Mouse (Mus musculus): Measurements from ENCODE around the gene Cd55b. TPM values are rescaled to one million over a fixed set of nuclear protein-coding genes. Genes with fewer than 3 reads are reported as not detected.
A peak's percentile ranks its signal among the peaks of the same experiment; 100 is the strongest.
"Not testable (repeated sequence)": the region's sequence is repeated elsewhere in the genome, so short reads cannot be mapped to it uniquely, and the experiment has no call there.

Cd55b gene
- not detected in 2 replicates for polyA plus RNA-seq (2016; fragmentation: Nextera tagmentation; extraction: Ambion mirVana)

DNA sequence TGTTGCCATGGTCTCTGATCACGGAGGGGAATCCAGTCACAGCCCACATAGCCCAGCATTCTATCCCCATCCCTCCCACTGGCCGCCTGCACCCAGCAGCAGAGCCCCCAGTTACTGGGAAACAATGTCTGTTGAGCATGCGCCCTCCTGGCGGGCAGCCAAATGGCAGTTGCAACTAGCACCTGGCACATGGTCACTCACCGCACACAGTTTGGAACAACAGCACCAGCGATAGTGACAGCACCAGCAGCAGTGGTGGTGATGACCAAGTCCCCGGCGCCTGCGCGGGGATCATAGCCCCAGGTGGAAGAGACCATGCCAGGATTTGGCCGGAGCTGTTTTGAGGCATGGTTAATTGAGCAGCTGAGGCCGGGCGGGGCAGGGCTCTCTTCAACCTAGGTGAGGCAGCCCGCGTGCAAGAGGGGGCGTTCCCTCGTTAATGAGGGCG is at the start of gene Cd55b:
Gene Cd55b (minus strand): TSS at position 346 of the 448 bp plus-strand sequence.
- no peak within 1 kb of the TSS for H3K9ac ChIP-seq (replicated peaks)
- no peaks in the 10 kb centered on the region for H3K27me3 ChIP-seq
- no peaks in the 10 kb centered on the region for H3K9me3 ChIP-seq
- H3K27ac ChIP-seq, result no peak within 1 kb of the TSS
- H3K4me2 ChIP-seq, result no peak within 1 kb of the TSS; the same call in 1 of the 2 replicates
- peaks cover 5% of the 10 kb centered on the region; the same call in 1 of the 2 replicates for H3K4me1 ChIP-seq (replicated peaks)
- ATAC-seq (ENCODE audit: insufficient number of reproducible peaks, insufficient read depth, low FRiP score, low TSS enrichment, low read depth), result 0 out of 2 replicates have a peak, but pooled peaks have one; percentile 52
- no peak within 1 kb of the TSS for H3K4me3 ChIP-seq (replicated peaks)
- H3K36me3 ChIP-seq, result no peaks in the 10 kb centered on the region
- 53% methylated on average over 18 of the region's 18 CpGs for WGBS

DNA sequence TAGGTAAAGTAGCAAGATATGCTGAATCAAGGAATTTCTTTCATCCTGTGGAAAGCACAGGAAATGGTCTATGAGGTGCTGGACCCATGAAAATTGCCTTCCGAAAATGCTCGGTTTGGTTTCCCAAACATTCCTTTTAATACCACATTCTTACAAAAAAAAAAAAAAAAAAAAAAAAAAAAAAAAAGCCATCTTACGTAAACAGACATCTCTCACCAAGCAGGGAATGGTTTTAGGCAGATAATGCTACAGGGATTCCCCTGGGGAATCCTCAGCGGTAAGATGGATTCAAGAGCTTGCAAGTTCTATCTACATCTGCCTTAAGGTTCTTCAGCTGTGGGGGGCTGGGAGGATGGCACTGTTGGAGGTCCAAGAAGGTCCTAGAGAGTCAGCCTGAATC is 47.3 kb upstream of the Cd55b start:
- H3K4me2 ChIP-seq, result no peak overlapping the region
- H3K9ac ChIP-seq (replicated peaks), result no peak overlapping the region
- ATAC-seq (ENCODE audit: insufficient number of reproducible peaks, insufficient read depth, low FRiP score, low TSS enrichment, low read depth), result no peak
- H3K4me3 ChIP-seq (replicated peaks), result no peak overlapping the region
- H3K9me3 ChIP-seq, result no peaks in the 10 kb centered on the region
- no peaks in the 10 kb centered on the region for H3K27me3 ChIP-seq
- no peaks in the 10 kb centered on the region for H3K36me3 ChIP-seq
- H3K4me1 ChIP-seq (replicated peaks), result no peaks in the 10 kb centered on the region
- 88% methylated on average over 4 of the region's 4 CpGs for WGBS
- no peak overlapping the region for H3K27ac ChIP-seq

- WGBS, result 81% methylated on average over 2 of the region's 2 CpGs
- no peak for ATAC-seq (ENCODE audit: insufficient number of reproducible peaks, insufficient read depth, low FRiP score, low TSS enrichment, low read depth)
- H3K4me1 ChIP-seq (replicated peaks), result no peaks in the 10 kb centered on the region
These were observed 44.6 kb upstream of the Cd55b start for GRCm38 (mm10) chr1:130467453-130467852.

GRCm38 (mm10) chr1:130464173-130464572 is 41.4 kb upstream of the Cd55b start:
- Histone ChIP-seq H3K27me3 (0 out of 2 replicates have a peak, but pooled peaks cover 3% of the 10 kb centered on the region), H3K4me3 (replicated peaks) (no peak overlapping the region), H3K36me3 (no peaks in the 10 kb centered on the region), H3K27ac (no peak overlapping the region), H3K4me1 (replicated peaks) (no peaks in the 10 kb centered on the region), H3K4me2 (no peak overlapping the region), H3K9me3 (no peaks in the 10 kb centered on the region), H3K9ac (replicated peaks) (no peak overlapping the region)
- no peak for ATAC-seq (ENCODE audit: insufficient number of reproducible peaks, insufficient read depth, low FRiP score, low TSS enrichment, low read depth)

More at GRCm38 (mm10) chr1:130467453-130467852, 44.6 kb upstream of the Cd55b start:
- Histone ChIP-seq H3K9me3 (no peaks in the 10 kb centered on the region), H3K36me3 (no peaks in the 10 kb centered on the region), H3K4me2 (no peak overlapping the region), H3K9ac (replicated peaks) (no peak overlapping the region), H3K4me3 (replicated peaks) (no peak overlapping the region), H3K27ac (no peak overlapping the region), H3K27me3 (0 out of 2 replicates have a peak, but pooled peaks cover 3% of the 10 kb centered on the region)

- peak; percentile 77; the same call in 1 of the 2 replicates for ATAC-seq (ENCODE audit: insufficient number of reproducible peaks, insufficient read depth, low FRiP score, low TSS enrichment, low read depth)
- H3K36me3 ChIP-seq, result no peaks in the 10 kb centered on the region
- H3K27ac ChIP-seq, result no peak overlapping the region
- peak overlapping the region; percentile 58 for H3K9ac ChIP-seq (replicated peaks)
- 0 out of 2 replicates have a peak, but pooled peaks cover 3% of the 10 kb centered on the region for H3K27me3 ChIP-seq
- peak overlapping the region; percentile 60 for H3K4me3 ChIP-seq (replicated peaks)
- 9% methylated on average over 4 of the region's 4 CpGs for WGBS
- H3K9me3 ChIP-seq, result no peaks in the 10 kb centered on the region
- H3K4me1 ChIP-seq (replicated peaks), result no peaks in the 10 kb centered on the region
- H3K4me2 ChIP-seq, result peak overlapping the region; percentile 86
These were observed 40.1 kb upstream of the Cd55b start for GRCm38 (mm10) chr1:130462867-130463266.

DNA sequence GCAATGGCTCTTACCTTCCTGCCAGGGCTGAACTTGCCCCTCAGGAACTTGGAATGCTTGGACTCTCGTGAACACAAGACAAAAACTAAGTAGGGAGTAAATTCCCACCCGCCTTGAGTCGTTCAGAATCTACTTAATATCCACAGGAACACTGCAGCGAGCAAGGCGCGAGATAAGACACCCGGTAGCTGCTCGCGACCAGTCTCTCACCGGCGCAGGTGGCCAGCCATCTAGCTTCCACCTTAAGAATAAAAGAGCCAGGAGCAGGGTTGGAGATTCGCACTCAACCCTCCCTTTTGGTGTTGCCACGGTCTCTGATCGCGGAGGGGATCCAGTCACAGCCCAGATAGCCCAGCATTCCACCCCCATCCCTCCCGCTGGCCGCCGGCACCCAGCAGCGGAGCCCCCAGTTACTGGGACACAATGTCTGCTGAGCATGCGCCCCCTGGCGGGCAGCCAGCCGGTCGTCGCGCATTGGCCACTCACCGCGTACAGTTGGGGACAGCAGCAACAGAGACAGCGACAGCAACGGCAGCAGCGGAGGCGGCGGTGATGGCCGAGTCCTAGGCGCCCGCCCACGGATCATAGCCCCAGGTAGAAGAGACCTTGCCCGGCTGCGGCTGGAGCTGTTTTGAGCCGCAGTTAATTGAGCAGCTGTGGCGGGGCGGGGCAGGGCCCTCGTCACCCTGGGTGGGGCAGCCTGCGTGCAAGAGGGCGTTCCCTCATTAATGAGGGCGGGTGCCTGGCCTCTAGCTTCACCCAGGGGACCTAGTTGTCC is 39.5 kb upstream of the Cd55b start, which contains the start of gene Cd55:
Gene Cd55 (minus strand): TSS at position 661 of the 778 bp plus-strand sequence.
- no peak within 1 kb of the TSS for H3K27ac ChIP-seq
- peak within 1 kb of the TSS; percentile 86 for H3K4me2 ChIP-seq
- peak within 1 kb of the TSS; percentile 60 for H3K4me3 ChIP-seq (replicated peaks)
- WGBS, result under 1% methylated on average over 45 of the region's 45 CpGs
- 0 out of 2 replicates have a peak, but pooled peaks cover 3% of the 10 kb centered on the region for H3K27me3 ChIP-seq
- no peaks in the 10 kb centered on the region for H3K4me1 ChIP-seq (replicated peaks)
- no peaks in the 10 kb centered on the region for H3K36me3 ChIP-seq
- peak within 1 kb of the TSS; percentile 58 for H3K9ac ChIP-seq (replicated peaks)
- peak; percentile 92 for ATAC-seq (ENCODE audit: insufficient number of reproducible peaks, insufficient read depth, low FRiP score, low TSS enrichment, low read depth)
- no peaks in the 10 kb centered on the region for H3K9me3 ChIP-seq

DNA sequence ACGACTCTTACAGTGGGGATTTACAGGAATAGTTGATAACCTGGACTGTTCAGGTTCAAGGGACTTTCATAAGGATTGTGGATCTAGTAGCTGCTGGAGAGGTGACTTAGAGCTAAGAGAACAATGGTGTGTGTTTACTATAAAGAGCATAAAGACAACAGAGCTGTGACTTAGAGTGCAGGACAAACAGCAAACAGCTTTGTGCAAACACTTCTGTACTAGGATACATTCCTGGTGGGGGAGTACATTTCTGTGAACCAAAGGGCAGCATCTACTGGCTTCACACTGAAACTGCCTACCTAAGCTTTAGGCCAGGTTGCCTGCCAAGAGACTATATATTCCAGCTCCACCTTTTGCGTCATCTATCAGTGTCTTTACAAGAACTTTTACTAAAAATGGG is 32.3 kb upstream of the Cd55b start:
- Histone ChIP-seq H3K9ac (replicated peaks) (no peak overlapping the region), H3K4me3 (replicated peaks) (no peak overlapping the region), H3K9me3 (no peaks in the 10 kb centered on the region), H3K27ac (no peak overlapping the region), H3K36me3 (no peaks in the 10 kb centered on the region), H3K4me2 (no peak overlapping the region), H3K4me1 (replicated peaks) (no peaks in the 10 kb centered on the region), H3K27me3 (no peaks in the 10 kb centered on the region)
- WGBS, result 85% methylated on average over 2 of the region's 2 CpGs
- ATAC-seq (ENCODE audit: insufficient number of reproducible peaks, insufficient read depth, low FRiP score, low TSS enrichment, low read depth), result no peak

- H3K27me3 ChIP-seq; H3K4me1 ChIP-seq (replicated peaks); H3K9me3 ChIP-seq; H3K4me3 ChIP-seq (replicated peaks); H3K36me3 ChIP-seq; H3K4me2 ChIP-seq; H3K9ac ChIP-seq (replicated peaks); ATAC-seq (ENCODE audit: insufficient number of reproducible peaks, insufficient read depth, low FRiP score, low TSS enrichment, low read depth); H3K27ac ChIP-seq: not testable (repeated sequence)
- 49% methylated on average over 1 of the region's 1 CpGs for WGBS
These were observed 20.1 kb upstream of the Cd55b start for GRCm38 (mm10) chr1:130442930-130443329.

DNA sequence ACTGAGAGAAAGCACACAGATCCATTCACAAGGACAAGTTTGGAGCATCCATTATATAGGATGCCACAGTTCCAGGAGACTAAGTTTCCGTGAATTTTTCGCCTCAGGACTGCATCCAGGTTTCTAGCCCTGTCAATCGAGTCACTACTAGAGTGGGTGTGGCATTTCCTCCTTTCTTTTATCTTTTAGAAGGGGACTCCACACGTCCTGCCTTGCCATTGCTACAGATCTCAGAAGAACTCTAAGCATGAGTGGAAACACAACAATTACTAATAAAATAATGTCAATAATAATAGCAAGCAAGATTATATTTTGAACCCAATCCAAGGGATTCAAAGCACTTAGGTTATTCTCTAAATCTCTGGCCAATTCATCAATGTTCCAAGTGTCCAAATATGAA is 8.1 kb upstream of the Cd55b start:
- ATAC-seq (ENCODE audit: insufficient number of reproducible peaks, insufficient read depth, low FRiP score, low TSS enrichment, low read depth), result no peak
- Histone ChIP-seq H3K9me3 (0 out of 2 replicates have a peak, but pooled peaks cover 4% of the 10 kb centered on the region), H3K4me3 (replicated peaks) (no peak overlapping the region), H3K4me2 (no peak overlapping the region), H3K36me3 (no peaks in the 10 kb centered on the region), H3K9ac (replicated peaks) (no peak overlapping the region), H3K27ac (no peak overlapping the region), H3K27me3 (no peaks in the 10 kb centered on the region), H3K4me1 (replicated peaks) (no peaks in the 10 kb centered on the region)
- WGBS, result 77% methylated on average over 4 of the region's 4 CpGs

- H3K4me1 ChIP-seq (replicated peaks); H3K4me2 ChIP-seq; H3K27ac ChIP-seq; H3K9ac ChIP-seq (replicated peaks); H3K4me3 ChIP-seq (replicated peaks); H3K36me3 ChIP-seq; H3K9me3 ChIP-seq; ATAC-seq (ENCODE audit: insufficient number of reproducible peaks, insufficient read depth, low FRiP score, low TSS enrichment, low read depth); H3K27me3 ChIP-seq: not testable (repeated sequence)
These were observed 5.9 kb upstream of the Cd55b start for GRCm38 (mm10) chr1:130428667-130429066.

DNA sequence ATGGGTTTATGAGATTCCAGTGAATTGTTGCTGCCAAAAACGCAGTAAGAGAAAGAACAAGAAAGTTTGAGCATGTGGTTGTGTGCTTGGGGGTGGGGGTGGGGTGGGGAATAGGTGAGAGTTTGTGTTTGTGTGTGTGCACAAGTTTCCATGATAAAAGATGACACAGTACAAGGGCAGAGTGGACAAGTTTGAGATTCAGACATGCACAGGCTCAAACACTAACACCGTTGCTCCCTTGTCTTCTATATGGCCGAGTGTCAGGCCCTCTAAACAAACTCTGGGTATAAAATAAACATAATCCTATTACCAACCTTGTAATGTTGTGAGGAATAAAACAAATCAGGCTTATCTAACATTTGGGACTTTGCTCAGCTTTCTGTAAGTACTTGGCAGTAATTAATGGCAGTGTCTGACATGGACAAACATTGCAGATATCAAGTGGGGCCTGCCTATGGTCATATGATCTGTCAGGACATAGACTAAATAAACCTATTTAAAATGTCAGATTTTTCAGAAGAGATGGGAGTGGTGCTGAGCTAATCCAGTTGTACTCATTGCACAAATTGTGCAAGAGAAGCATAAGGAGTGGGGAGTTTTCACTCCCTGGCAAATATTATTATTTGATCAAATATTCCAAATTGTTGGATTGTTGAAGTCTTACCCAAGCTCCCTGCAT is 4.5 kb upstream of the Cd55b start:
- H3K4me3 ChIP-seq (replicated peaks); H3K4me1 ChIP-seq (replicated peaks); H3K36me3 ChIP-seq; ATAC-seq (ENCODE audit: insufficient number of reproducible peaks, insufficient read depth, low FRiP score, low TSS enrichment, low read depth); H3K4me2 ChIP-seq; H3K27ac ChIP-seq; H3K9me3 ChIP-seq; H3K27me3 ChIP-seq; H3K9ac ChIP-seq (replicated peaks): not testable (repeated sequence)
- WGBS, result 74% methylated on average over 3 of the region's 3 CpGs

Measured in limb, embryonic 12.5 days (tissue).